Mouse (Mus musculus): ENCODE data around the gene Plb1.
A peak's percentile ranks its signal among the peaks of the same experiment; 100 is the strongest.

Gene Plb1

GRCm38 (mm10) chr5:32392281-32392680, 159.8 kb downstream of the Plb1 start:
- DNase-seq (ENCODE audit: low read depth, low spot score) = no peak

GRCm38 (mm10) chr5:32394586-32394985, 162.1 kb downstream of the Plb1 start:
- DNase-seq (ENCODE audit: low read depth, low spot score) = no peak

- DNase-seq (ENCODE audit: low read depth, low spot score) = no peak
Observed at GRCm38 (mm10) chr5:32395101-32395892, 162.8 kb downstream of the Plb1 start.

GRCm38 (mm10) chr5:32397719-32398118, 165.2 kb downstream of the Plb1 start:
- peak; percentile 40 for DNase-seq (ENCODE audit: low read depth, low spot score)

GRCm38 (mm10) chr5:32400926-32401325, 168.4 kb downstream of the Plb1 start:
- DNase-seq (ENCODE audit: low read depth, low spot score) = no peak

- no peak for DNase-seq (ENCODE audit: low read depth, low spot score)
Observed at GRCm38 (mm10) chr5:32403082-32403953, 170.8 kb downstream of the Plb1 start.

- DNase-seq (ENCODE audit: low read depth, low spot score) = no peak
Observed at GRCm38 (mm10) chr5:32405199-32405855, 172.8 kb downstream of the Plb1 start.

- DNase-seq (ENCODE audit: low read depth, low spot score) = no peak
Observed at GRCm38 (mm10) chr5:32408771-32409170, 176.3 kb downstream of the Plb1 start.

- no peak for DNase-seq (ENCODE audit: low read depth, low spot score)
Observed at GRCm38 (mm10) chr5:32409747-32410146, 177.2 kb downstream of the Plb1 start.

GRCm38 (mm10) chr5:32410954-32411688, 178.6 kb downstream of the Plb1 start:
- no peak for DNase-seq (ENCODE audit: low read depth, low spot score)

GRCm38 (mm10) chr5:32412186-32412950, 179.9 kb downstream of the Plb1 start:
- DNase-seq (ENCODE audit: low read depth, low spot score) = peak; percentile 49

- no peak for DNase-seq (ENCODE audit: low read depth, low spot score)
Observed at GRCm38 (mm10) chr5:32413083-32413482, 180.6 kb downstream of the Plb1 start.

GRCm38 (mm10) chr5:32413569-32413968, 181.1 kb downstream of the Plb1 start:
- DNase-seq (ENCODE audit: low read depth, low spot score) = no peak

- no peak for DNase-seq (ENCODE audit: low read depth, low spot score)
Observed at GRCm38 (mm10) chr5:32414461-32414985, 182.0 kb downstream of the Plb1 start.

GRCm38 (mm10) chr5:32415554-32415953, 183.0 kb downstream of the Plb1 start:
- DNase-seq (ENCODE audit: low read depth, low spot score) = no peak
